Mouse (Mus musculus): ENCODE results near the gene Pde4c. TPM values are rescaled to one million over a fixed set of nuclear protein-coding genes. Genes with fewer than 3 reads are reported as not detected.

The Pde4c gene
- 0.09 TPM in 1 of 2 replicates, not detected in the other for polyA plus RNA-seq (2014; fragmentation: Nextera tagmentation; extraction: Ambion mirVana)

DNA sequence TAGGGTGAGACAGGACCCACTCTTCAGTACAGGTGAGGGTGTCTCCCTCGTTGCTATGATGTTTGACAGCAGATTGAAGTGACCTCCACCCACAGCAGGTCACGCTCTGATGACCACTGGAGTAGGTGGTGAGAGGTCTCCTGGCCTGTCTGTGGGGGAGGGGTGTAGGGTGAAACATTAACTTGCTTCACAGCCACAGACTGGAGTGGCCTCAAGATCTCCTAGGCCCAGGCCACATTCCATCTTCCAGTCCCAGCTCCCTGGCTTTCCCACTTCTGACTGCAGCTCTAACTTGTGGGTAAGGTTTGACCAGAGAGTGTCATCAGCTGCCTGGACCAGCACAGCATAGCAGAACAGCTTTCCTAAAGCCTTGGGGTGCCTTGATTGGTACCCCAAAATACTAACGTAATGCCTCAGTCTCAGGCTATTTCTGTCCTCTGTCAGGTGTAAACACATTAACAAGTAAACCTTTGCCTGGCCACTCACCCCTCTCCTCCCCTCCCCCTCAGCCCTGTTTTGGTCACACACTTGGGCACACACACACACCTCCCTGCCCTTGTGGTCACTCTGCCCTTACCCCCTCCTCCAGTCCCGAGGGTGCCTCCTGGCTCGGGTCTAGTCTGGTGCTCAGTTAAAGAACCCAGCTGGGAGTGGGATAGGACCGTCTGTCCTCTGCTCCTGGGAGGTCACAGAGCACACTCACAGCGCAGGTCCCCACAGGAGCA is at the start of gene Pde4c:
TSS of gene Pde4c (plus strand) at position 235 of the 725 bp plus-strand sequence.
- DNase-seq (ENCODE audit: low spot score) (no peak), ATAC-seq (ENCODE audit: low FRiP score) (no peak)
- 60% methylated on average over 7 of the region's 7 CpGs for WGBS
- Histone ChIP-seq H3K27me3 (ENCODE audit: control insufficient read depth, insufficient read depth, low read length) (peaks cover 8% of the 10 kb centered on the region; the same call in 1 of the 2 replicates), H3K4me3 (ENCODE audit: low read depth, low read length) (no peak within 1 kb of the TSS), H3K27ac (ENCODE audit: low read depth, low read length) (no peak within 1 kb of the TSS), H3K9ac (ENCODE audit: low read depth, low read length) (no peak within 1 kb of the TSS), H3K36me3 (ENCODE audit: control insufficient read depth, insufficient read depth, low read length) (no peaks in the 10 kb centered on the region), H3K9me3 (ENCODE audit: control insufficient read depth, low read length) (no peaks in the 10 kb centered on the region), H3K4me1 (replicated peaks; ENCODE audit: control insufficient read depth, insufficient read depth, low read length) (no peaks in the 10 kb centered on the region), H3K4me2 (replicated peaks; ENCODE audit: low read depth, low read length) (no peak within 1 kb of the TSS)

- 83% methylated on average over 3 of the region's 3 CpGs for WGBS
- peak overlapping the region; percentile 93 for H3K27ac ChIP-seq (ENCODE audit: low read depth, low read length)
- H3K9me3 ChIP-seq (ENCODE audit: control insufficient read depth, low read length), result no peaks in the 10 kb centered on the region
- H3K9ac ChIP-seq (ENCODE audit: low read depth, low read length), result peak overlapping the region; percentile 77
- no peaks in the 10 kb centered on the region for H3K27me3 ChIP-seq (ENCODE audit: control insufficient read depth, insufficient read depth, low read length)
- H3K36me3 ChIP-seq (ENCODE audit: control insufficient read depth, insufficient read depth, low read length), result peaks cover 6% of the 10 kb centered on the region; the same call in 1 of the 2 replicates
- H3K4me3 ChIP-seq (ENCODE audit: low read depth, low read length), result peak overlapping the region; percentile 57
- DNase-seq (ENCODE audit: low spot score) (no peak), ATAC-seq (ENCODE audit: low FRiP score) (no peak; the same call in 1 of the 2 replicates)
- H3K4me2 ChIP-seq (replicated peaks; ENCODE audit: low read depth, low read length), result peak overlapping the region; percentile 53
- peaks cover 4% of the 10 kb centered on the region for H3K4me1 ChIP-seq (replicated peaks; ENCODE audit: control insufficient read depth, insufficient read depth, low read length)
These were observed 49.4 kb upstream of the Pde4c start for GRCm38 (mm10) chr8:70674109-70674508.

DNA sequence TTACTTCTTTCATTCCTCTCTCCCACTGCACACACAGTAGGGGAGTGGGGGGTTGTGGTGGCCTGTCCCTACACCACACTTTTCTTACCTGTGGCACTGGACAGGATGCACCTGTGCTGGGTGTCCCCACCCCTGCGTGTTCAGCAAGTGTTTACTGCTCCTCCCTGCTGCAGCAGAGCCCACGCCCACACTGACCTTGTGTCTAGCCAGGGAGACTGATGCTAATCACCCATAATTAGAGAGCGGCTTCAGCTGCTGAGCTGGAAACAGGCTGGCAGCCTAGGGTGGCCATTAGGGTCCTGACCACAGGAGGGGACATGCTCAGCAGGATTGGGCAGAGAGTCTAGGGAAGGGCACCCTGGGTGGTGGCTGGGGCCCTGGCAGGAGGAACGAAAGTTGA is 48.8 kb upstream of the Pde4c start:
- Histone ChIP-seq H3K36me3 (ENCODE audit: control insufficient read depth, insufficient read depth, low read length) (peaks cover 6% of the 10 kb centered on the region; the same call in 1 of the 2 replicates), H3K9ac (ENCODE audit: low read depth, low read length) (no peak overlapping the region), H3K27me3 (ENCODE audit: control insufficient read depth, insufficient read depth, low read length) (no peaks in the 10 kb centered on the region), H3K4me3 (ENCODE audit: low read depth, low read length) (no peak overlapping the region), H3K4me1 (replicated peaks; ENCODE audit: control insufficient read depth, insufficient read depth, low read length) (peaks cover 4% of the 10 kb centered on the region), H3K9me3 (ENCODE audit: control insufficient read depth, low read length) (no peaks in the 10 kb centered on the region), H3K4me2 (replicated peaks; ENCODE audit: low read depth, low read length) (no peak overlapping the region), H3K27ac (ENCODE audit: low read depth, low read length) (no peak overlapping the region)
- DNase-seq (ENCODE audit: low spot score) (no peak), ATAC-seq (ENCODE audit: low FRiP score) (no peak)
- 90% methylated on average over 4 of the region's 4 CpGs for WGBS

DNA sequence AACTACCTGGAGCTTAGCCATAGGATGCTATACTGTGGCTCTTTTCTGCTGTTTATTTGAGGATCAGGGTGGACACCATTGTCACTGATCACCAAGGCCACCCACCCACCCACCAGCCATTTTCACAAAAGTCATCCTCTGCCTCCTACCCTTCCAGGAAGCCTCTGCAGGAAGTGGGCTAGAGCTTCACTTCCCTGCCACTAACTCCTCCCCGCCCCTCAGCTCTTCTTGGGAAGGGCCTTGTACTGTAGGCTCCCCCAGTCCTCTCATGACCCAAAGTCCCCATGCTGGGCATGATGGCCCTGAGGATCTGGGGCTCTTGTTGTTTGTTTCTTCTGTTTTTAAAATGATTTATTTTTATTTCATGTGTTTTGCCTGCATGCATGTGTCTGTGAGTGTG is 48.2 kb upstream of the Pde4c start:
- DNase-seq (ENCODE audit: low spot score), result no peak
- no peak for ATAC-seq (ENCODE audit: low FRiP score)
- H3K9ac ChIP-seq (ENCODE audit: low read depth, low read length), result no peak overlapping the region
- WGBS, result 90% methylated on average over 1 of the region's 1 CpGs
- H3K9me3 ChIP-seq (ENCODE audit: control insufficient read depth, low read length), result no peaks in the 10 kb centered on the region
- no peak overlapping the region for H3K27ac ChIP-seq (ENCODE audit: low read depth, low read length)
- no peak overlapping the region for H3K4me3 ChIP-seq (ENCODE audit: low read depth, low read length)
- H3K4me2 ChIP-seq (replicated peaks; ENCODE audit: low read depth, low read length), result no peak overlapping the region
- peaks cover 4% of the 10 kb centered on the region for H3K4me1 ChIP-seq (replicated peaks; ENCODE audit: control insufficient read depth, insufficient read depth, low read length)
- no peaks in the 10 kb centered on the region for H3K27me3 ChIP-seq (ENCODE audit: control insufficient read depth, insufficient read depth, low read length)
- H3K36me3 ChIP-seq (ENCODE audit: control insufficient read depth, insufficient read depth, low read length), result peaks cover 6% of the 10 kb centered on the region; the same call in 1 of the 2 replicates

DNA sequence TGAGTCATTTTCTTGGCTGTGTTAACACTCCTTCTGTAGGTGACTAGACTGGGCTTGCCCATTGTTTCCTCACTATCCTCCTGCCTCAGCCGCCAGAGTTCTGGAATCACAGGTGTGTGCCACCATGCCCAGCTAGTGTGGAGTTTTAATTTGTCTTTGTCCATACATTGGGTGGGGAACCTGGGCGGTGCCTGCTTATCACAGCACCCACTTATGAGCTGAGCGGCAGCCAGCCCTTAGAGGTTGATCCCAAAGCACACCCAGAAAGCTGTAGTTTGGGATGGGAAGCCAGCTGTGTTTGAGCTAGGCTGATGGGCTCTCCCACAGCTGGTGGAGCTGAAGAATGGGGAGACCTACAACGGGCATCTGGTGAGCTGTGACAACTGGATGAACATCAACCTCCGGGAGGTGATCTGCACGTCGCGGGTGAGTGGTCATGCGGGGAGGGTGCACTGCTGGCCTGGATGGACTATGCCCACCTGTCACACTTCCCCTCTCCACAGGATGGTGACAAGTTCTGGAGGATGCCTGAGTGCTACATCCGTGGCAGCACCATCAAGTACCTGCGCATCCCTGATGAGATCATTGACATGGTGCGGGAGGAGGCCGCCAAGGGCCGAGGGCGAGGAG is 46.0 kb upstream of the Pde4c start:
- Histone ChIP-seq H3K9ac (ENCODE audit: low read depth, low read length) (no peak overlapping the region), H3K27ac (ENCODE audit: low read depth, low read length) (no peak overlapping the region)

DNA sequence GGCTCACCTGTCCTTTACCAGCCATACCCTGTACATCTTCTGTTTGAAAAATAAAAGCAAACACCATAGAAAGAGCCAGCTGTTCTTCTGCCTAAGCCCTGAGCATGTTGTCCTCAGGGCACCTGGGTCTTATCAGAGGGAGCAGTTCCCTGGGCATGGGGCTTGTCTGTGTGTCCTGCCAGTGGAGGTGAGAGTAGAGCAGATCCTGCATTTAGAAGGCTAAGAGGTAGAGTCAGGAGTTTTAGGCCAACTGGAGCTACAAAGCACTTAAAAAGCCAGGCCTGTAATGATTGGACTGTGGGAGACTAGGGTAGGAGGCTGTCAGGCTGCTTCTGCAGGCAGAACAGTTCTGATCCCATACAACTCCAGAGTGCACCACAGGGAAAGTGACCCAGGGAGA is 44.8 kb upstream of the Pde4c start:
- DNase-seq (ENCODE audit: low spot score) (no peak), ATAC-seq (ENCODE audit: low FRiP score) (no peak)
- Histone ChIP-seq H3K27ac (ENCODE audit: low read depth, low read length) (no peak overlapping the region), H3K36me3 (ENCODE audit: control insufficient read depth, insufficient read depth, low read length) (peaks cover 6% of the 10 kb centered on the region; the same call in 1 of the 2 replicates), H3K4me1 (replicated peaks; ENCODE audit: control insufficient read depth, insufficient read depth, low read length) (peaks cover 4% of the 10 kb centered on the region), H3K9me3 (ENCODE audit: control insufficient read depth, low read length) (no peaks in the 10 kb centered on the region), H3K9ac (ENCODE audit: low read depth, low read length) (no peak overlapping the region), H3K4me2 (replicated peaks; ENCODE audit: low read depth, low read length) (no peak overlapping the region), H3K27me3 (ENCODE audit: control insufficient read depth, insufficient read depth, low read length) (no peaks in the 10 kb centered on the region), H3K4me3 (ENCODE audit: low read depth, low read length) (no peak overlapping the region)

More for the DNA sequence above, 46.0 kb upstream of the Pde4c start:
- Histone ChIP-seq H3K9me3 (ENCODE audit: control insufficient read depth, low read length) (no peaks in the 10 kb centered on the region), H3K27me3 (ENCODE audit: control insufficient read depth, insufficient read depth, low read length) (no peaks in the 10 kb centered on the region), H3K4me2 (replicated peaks; ENCODE audit: low read depth, low read length) (no peak overlapping the region), H3K4me3 (ENCODE audit: low read depth, low read length) (no peak overlapping the region), H3K36me3 (ENCODE audit: control insufficient read depth, insufficient read depth, low read length) (peaks cover 6% of the 10 kb centered on the region; the same call in 1 of the 2 replicates), H3K4me1 (replicated peaks; ENCODE audit: control insufficient read depth, insufficient read depth, low read length) (peaks cover 4% of the 10 kb centered on the region)
- ATAC-seq (ENCODE audit: low FRiP score), result no peak
- 93% methylated on average over 15 of the region's 15 CpGs for WGBS
- DNase-seq (ENCODE audit: low spot score), result no peak

GRCm38 (mm10) chr8:70679404-70679803 is 44.1 kb upstream of the Pde4c start:
- ATAC-seq (ENCODE audit: low FRiP score), result no peak
- H3K9me3 ChIP-seq (ENCODE audit: control insufficient read depth, low read length), result no peaks in the 10 kb centered on the region
- no peak for DNase-seq (ENCODE audit: low spot score)

DNA sequence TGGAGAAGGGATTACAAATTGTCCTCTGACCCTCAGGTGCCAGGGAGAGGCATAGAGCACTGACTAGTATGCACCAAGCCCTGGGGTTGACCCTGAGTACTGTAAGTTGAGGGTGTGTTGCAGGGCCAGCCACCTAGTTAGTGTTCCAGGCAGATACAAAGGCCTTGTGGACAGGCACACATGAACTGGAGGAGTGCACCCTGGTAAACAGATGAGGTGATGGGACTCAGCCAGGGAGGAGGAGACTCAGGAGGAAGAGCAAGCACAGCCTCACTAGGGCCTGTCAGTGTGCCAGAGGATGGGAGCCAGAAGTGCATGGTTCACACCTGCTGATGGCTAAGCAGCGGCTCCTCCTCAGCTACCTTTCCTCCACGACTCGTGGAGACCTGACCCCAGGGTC is 43.5 kb upstream of the Pde4c start:
- Histone ChIP-seq H3K9ac (ENCODE audit: low read depth, low read length) (no peak overlapping the region), H3K36me3 (ENCODE audit: control insufficient read depth, insufficient read depth, low read length) (peaks cover 6% of the 10 kb centered on the region; the same call in 1 of the 2 replicates), H3K9me3 (ENCODE audit: control insufficient read depth, low read length) (no peaks in the 10 kb centered on the region), H3K27ac (ENCODE audit: low read depth, low read length) (0 out of 2 replicates have a peak overlapping the region, but pooled peaks have one; percentile 10), H3K4me2 (replicated peaks; ENCODE audit: low read depth, low read length) (no peak overlapping the region), H3K4me1 (replicated peaks; ENCODE audit: control insufficient read depth, insufficient read depth, low read length) (no peaks in the 10 kb centered on the region; the same call in 1 of the 2 replicates), H3K4me3 (ENCODE audit: low read depth, low read length) (no peak overlapping the region), H3K27me3 (ENCODE audit: control insufficient read depth, insufficient read depth, low read length) (no peaks in the 10 kb centered on the region)
- 89% methylated on average over 3 of the region's 3 CpGs for WGBS
- ATAC-seq (ENCODE audit: low FRiP score) (no peak), DNase-seq (ENCODE audit: low spot score) (no peak)

More at GRCm38 (mm10) chr8:70679404-70679803, 44.1 kb upstream of the Pde4c start:
- Histone ChIP-seq H3K36me3 (ENCODE audit: control insufficient read depth, insufficient read depth, low read length) (peaks cover 6% of the 10 kb centered on the region; the same call in 1 of the 2 replicates), H3K4me3 (ENCODE audit: low read depth, low read length) (no peak overlapping the region), H3K27ac (ENCODE audit: low read depth, low read length) (no peak overlapping the region), H3K4me2 (replicated peaks; ENCODE audit: low read depth, low read length) (no peak overlapping the region), H3K27me3 (ENCODE audit: control insufficient read depth, insufficient read depth, low read length) (no peaks in the 10 kb centered on the region), H3K9ac (ENCODE audit: low read depth, low read length) (no peak overlapping the region), H3K4me1 (replicated peaks; ENCODE audit: control insufficient read depth, insufficient read depth, low read length) (no peaks in the 10 kb centered on the region; the same call in none of the 2 replicates)
- WGBS, result 94% methylated on average over 4 of the region's 4 CpGs
